Mouse (Mus musculus) yolk sac, embryonic 10.5 days (tissue): Measurements from ENCODE around the gene Cyld.
"Not testable (repeated sequence)": the region's sequence is repeated elsewhere in the genome, so short reads cannot be mapped to it uniquely, and the experiment has no call there.

Experiments
- DNase-seq: peaks from one replicate; pipeline ENCODE4 v3.0.0-alpha.2; 2017; ENCODE audit warnings: low spot score

Cyld gene

DNA sequence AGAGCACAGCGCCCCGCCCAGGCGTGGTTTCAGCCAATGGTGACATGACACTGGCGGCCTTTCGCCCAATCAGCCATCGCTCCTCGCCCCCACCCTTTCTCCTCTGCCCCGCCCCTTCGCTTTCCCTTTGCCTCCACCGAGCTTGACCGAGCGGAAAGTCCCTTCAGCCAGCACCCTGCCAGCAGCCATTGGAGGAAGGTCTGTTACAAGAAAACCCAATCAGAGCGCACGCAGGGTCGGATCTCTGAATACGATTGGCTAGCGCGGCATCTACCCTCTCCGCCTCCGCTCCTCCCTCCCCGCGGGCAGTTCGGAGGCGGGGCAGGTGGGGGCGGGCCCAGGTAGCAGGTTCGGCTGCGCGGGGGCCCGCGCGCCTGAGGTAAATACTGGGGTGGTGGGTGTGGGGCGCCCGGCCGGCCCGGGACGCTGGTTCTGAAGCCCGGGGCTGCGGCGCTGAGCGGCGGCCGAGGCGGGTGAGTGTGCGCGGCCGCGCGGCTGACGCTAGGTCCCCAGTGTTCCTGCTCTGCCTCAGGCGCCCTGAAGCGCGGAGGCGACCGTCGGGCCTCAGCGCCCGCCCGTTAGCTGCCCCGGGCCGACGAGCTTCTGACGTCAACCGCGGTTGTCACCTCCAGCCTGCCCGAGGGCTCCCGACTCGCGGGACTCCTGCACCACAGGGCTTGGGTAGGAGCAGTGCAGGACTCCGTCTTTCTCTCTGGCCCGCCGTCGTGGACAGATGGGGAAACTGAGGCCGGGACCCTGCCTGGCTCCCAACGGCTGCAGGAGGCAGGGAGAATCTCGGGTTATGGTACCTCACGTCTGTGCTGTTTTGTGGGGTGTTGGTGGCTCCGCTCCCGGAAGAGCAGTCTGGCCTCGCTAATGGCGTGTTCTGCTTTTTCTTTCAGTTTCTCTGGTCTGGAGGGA, at the start of gene Cyld:
Gene Cyld (plus strand): TSS at position 308 of the 921 bp plus-strand sequence.
- peak; percentile 99 for DNase-seq

DNA sequence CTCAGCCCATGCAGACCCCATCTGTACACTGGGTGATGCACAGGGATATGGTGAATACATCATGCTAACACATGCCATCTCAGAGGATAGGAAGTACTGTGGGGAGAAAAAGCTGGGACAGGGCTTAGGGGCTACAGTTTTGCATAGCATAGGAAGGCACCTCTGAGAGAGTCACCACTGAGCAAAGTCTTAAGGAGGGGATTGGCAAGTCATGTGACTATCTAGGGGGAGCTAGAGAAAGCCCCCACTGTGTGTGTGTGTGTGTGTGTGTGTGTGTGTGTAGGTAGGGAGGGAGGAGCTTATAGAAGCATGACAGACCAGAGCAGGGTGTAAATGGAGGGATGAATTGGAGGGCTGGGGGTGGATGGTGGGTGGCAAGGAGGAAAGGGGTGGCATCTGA, 48.5 kb upstream of the Cyld start:
- DNase-seq: no peak

DNA sequence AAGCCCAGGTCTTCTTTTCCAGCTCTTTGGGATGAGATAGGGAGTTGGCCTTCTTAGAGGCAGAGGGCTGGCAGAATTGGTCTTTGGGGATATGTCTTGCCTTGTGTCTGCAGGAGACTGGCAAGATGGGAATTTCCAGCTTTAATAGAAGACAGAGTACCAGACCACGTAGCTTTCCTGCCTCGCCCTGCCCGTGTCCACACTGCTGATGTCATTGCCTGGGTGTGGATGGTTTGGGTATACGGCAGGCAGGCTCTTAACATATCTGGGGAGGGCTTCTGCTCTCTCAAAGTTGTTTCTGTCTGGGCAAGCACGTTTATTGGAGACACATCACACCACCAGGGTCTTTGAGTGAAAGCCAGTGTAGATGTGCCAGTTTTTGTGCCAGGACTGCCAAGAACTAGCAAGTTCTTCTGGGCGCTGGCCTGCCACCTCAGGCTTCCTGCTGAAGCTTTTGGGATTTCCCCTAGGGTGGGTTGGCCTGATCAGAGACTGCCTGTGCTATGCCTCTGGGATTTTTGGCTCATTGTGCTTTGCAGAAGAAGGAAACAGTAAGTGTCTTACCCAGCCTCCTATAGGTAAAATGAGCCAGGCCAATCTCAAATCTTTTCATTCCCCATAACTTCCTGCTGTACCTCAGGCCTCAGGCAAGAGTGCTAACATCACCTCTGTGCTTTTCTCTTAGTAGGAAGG, 46.7 kb upstream of the Cyld start:
- no peak for DNase-seq

DNA sequence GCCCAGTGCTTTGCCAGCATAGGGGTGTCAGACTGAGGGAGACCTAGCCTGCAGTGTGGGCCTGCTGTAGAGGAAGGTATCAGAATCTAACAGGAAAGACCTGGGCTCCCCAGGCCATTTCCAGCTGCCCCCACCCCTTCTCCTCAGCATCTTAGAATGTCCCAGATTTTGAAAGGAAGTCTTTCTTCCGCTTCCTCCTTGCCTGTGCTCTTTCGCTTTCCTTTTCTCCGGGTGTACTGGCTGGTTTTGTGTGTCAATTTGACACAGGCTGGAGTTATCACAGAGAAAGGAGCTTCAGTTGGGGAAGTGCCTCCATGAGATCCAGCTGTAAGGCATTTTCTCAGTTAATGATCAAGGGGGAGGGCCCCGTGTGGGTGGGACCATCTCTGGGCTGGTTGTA, 45.7 kb upstream of the Cyld start:
- not testable (repeated sequence) for DNase-seq

DNA sequence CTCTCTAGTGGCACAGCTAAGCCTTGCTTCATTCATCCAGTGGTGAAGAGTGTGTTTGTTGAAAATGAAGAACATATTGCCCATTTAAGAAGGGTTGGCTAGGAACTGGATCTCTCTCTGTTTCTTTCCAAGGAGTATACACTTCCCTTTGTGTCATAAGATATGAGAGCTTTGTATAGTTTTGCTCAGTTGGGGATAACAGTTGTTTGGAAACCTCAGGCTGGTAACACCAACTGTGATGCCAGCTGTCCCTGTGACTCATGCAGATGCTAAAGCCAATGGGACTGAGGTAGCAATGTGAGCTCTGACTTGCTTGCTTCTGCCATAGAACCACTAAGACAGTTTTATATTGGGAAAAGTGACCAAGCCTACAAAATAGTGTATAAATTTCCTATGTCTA, 41.5 kb upstream of the Cyld start:
- no peak for DNase-seq

DNA sequence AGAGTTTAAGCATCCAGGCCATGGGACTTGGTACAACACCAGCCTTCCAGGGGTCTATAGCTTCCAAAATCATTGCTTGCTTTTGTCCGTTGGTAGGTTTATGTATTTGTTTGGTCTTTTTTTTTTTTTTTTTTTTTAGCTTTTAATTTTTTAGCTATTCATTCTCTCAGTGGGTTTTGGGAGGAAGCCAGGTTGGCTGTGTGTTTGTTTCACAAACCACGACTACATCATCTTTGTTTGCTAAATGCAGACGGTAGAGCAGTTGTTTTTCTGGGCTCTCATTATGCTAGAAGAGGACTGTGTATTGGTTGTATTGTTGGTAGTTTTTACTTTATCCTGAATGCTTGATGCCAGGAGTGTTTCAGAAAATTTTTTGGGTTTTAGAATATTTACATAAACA, 37.0 kb upstream of the Cyld start:
- DNase-seq: no peak

DNA sequence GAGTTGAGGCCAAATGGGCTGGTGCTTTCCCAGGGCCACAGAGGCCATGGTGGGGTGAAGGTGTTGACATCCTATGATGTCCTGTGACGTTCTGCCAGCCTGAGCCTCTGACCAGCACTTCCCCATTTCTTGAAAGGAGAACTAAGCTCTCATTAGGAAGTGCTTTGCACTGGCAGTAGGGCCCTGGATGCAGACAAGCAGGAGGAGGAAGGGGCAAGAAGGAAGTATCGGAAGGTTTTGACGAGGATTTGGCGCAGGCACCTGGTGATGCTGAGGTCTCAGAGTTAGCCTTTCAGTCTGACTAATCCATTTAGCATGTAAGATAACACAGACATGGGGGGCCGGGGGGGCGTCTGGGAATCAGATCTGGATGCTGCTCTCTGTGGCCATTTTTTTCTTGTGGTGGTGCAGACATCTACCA, 34.4 kb upstream of the Cyld start:
- no peak for DNase-seq

DNA sequence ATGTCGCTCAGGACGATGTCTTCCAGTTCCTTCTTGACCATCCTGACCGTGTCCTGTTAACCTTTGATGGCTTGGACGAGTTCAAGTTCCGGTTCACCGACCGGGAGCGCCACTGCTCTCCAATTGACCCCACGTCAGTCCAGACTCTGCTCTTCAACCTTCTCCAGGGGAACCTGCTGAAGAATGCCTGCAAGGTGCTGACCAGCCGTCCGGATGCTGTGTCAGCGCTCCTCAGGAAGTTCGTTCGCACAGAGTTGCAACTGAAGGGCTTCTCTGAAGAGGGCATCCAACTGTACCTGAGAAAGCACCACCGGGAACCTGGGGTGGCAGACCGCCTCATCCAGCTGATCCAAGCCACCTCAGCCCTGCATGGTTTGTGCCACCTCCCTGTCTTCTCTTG, 32.7 kb upstream of the Cyld start:
- no peak for DNase-seq

DNA sequence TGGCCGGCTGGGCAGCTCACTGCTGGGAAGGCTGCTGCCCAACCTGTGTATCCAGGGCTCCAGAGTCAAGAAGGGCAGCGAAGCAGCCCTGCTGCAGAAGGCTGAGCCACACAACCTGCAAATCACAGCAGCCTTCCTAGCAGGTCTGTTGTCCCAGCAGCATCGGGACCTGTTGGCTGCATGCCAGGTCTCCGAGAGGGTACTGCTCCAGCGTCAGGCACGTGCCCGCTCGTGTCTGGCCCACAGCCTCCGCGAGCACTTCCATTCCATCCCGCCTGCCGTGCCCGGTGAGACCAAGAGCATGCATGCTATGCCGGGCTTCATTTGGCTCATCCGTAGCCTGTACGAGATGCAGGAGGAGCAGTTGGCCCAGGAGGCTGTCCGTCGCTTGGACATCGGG, 31.9 kb upstream of the Cyld start:
- DNase-seq: no peak

DNA sequence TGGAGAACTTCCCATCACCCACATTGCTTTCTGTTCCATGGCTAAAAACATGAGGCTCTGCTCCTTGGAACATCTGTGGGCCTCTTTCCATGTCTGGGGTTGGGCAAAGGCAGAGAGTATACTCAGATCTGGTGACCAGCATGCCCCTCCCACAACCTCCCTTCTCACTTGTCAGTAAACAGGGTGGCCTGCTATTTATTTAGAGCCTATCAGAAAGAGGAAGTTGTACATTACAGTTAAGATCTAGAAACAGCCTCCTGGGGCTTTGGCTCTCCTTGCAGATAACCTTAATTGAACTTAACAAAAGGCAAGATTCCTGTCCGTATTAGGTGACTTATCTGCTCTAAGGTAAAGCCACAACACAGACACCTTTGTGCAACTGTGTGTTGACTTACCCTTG, 30.4 kb upstream of the Cyld start:
- no peak for DNase-seq

DNA sequence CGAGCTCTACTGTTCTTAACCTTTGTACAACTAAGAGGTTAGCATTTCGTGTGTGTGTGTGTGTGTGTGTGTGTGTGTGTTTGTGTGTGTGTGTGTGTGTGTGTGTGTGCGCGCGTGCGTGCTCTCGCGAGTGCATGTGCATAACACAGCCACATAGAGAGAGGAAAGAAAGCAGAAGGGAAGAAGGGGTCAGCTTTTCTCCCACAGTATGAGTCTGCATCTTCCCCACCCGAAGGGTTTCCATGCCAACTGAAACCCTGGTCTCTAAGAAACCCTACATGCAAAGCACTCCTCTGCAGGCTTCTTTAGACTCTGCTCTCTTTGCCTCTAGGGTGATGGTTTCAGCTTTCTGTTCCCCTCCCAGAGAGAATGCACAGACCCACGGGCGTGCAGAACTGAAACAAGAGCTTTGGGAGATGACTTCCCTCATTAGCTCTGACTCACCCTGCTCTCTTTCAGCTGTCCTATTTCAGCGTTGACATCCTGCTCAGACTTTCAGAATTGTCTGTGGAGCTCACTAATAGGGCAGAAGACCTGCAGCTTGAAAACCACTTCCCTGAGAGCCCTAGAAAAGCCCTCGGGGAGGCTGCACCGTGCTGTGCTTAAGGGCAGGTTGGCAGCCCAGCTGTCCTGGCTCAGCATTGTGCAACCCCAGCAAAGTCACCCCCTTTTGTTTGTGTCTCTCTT, 28.3 kb upstream of the Cyld start:
- no peak for DNase-seq

DNA sequence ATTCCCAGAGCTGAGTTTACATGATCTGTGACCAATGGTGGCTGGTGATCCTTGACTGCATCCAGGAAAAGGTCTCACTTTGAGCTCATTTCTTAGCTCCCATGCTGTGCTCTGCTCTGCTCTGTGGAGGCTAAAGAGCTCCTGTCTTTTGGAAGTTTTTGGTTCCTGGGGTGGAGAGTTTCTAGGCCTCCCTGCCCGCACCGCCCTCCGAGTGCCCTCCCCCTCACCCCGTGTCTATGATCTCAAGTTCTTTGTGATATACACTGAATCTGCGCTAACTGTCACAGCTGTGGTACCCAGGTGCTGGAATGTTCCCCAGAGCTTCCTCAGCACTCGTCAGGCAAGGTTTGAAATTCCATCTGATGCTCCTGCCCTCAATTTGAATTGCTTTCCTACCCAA, 26.0 kb upstream of the Cyld start:
- no peak for DNase-seq

DNA sequence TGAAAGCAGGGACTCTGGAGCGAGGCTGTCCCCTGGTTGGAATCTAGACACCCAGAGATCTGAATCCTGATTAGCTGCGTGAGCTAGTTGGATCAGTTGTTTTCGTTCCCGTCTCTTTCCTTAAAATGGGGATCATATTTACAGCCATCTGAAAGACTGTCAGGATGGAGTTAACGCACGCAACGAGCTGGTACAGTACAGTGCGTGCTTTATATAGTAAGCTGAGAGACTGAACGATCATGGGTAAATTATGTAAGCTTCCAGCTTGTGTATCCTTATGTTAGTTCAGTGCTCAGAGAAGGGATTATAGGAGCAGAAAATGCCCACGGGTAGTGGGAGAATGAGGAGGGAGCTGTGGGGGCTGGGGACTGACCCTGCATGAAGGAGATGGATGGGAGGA, 25.3 kb upstream of the Cyld start:
- no peak for DNase-seq

DNA sequence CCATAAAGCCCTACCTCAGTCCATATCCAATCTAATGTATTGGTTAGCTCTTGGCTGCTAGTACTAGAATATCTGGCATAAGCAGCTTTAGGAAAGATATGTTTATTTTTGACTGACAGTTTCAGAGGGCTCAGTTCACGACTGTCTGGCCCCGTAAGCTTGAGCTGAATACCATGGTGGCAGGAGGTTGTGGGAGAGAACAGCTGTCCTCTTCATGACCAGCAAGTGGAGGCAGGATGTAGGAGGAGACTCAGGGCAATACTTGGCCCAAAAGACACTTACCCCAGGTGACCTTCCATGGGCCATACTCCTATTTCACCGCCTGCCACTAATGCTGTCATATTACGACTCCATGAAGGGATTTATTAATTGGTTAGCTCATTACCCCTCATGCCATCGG, 23.0 kb upstream of the Cyld start:
- no peak for DNase-seq

DNA sequence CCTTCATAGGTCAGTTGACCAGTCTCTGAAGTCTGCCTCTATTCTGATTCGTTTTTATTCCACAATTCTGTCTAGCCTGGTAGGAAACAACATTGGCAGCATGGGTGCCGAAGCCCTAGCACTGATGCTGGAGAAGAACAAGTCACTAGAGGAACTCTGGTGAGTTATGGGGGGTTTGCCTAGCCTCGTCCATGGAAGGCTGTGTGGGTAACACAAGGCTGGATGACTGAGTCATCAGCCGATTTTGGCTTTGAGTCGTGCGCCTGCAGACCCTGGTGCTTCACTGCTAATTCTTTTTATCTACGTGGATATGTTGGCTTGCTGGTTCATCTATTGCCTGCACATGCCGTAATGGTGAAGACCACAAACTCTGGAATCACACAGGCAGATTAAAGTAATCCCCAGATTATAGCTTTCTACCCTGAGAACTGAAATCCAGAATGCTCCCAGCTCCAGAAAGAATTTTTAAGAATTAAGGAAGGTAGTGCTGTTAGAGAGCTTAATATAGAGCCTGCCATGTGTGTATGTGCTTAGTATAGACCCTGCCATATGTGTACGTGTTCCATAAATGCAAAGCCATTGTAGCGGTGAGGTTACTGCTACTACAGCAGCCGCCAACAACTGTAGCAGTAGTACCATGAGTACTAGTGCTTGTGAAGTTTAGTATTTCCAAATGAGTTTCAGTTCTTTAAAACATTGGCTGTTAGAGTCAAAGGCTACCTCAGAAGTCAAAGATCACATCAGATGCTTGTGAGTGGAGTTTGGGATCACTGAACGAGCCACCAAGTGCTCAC, 21.3 kb upstream of the Cyld start:
- DNase-seq: no peak

DNA sequence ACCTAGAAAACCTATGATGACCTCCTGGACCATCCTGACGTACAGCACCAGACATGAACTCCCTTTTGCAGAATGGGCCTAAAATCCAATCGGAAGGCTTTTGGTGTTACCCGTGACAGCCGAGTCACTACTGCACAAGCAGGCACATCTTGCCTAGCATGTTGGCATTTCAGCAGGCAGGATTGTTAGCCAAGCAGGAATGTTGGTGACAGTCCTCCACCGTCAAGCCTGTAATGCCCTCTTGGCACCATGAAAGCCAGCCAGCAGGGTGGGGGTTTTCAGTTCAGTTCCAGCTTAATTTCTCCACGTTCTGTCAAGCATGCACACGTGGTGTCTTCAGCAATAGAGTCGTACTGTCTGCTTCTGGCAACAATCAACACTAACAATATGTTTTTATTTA, 19.8 kb upstream of the Cyld start:
- DNase-seq: no peak

DNA sequence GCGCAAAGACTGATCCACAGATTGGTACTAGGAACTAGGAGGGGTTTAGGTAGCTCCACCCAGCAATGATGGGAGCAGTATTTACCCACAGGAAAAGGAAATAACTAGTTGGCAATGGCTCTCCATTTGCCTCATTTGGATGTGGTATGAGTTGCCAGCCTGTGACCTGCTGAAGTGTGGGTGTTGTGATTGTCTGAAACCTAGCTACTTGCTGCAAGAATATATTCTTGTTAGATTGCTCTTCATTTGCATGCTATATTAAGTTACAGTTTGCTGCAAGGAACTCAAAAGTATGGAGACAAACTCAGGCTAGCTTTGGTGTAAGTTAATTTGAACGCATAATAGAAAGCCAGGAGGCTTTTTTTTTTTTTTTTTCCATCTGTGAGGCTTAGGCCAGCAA, 16.3 kb upstream of the Cyld start:
- DNase-seq: no peak

DNA sequence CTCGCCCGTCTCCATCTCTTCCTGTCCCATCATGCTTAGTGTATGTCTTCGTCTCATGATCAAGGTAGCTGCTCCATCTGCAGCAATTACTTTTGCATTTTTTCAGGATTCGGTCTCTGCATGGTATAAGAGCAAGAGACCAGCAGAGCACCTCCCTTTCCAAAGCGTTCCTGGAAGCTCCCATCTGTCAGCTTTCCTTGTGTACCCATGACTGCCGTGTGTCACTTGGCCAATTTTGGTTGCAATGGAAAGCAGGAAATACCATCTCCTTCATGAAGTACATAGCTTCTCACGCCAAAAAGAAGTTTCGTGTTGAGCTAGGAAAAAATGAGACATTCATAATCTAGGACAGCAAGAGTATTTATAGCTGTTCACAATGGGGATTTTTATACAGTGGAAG, 15.8 kb upstream of the Cyld start:
- no peak for DNase-seq

DNA sequence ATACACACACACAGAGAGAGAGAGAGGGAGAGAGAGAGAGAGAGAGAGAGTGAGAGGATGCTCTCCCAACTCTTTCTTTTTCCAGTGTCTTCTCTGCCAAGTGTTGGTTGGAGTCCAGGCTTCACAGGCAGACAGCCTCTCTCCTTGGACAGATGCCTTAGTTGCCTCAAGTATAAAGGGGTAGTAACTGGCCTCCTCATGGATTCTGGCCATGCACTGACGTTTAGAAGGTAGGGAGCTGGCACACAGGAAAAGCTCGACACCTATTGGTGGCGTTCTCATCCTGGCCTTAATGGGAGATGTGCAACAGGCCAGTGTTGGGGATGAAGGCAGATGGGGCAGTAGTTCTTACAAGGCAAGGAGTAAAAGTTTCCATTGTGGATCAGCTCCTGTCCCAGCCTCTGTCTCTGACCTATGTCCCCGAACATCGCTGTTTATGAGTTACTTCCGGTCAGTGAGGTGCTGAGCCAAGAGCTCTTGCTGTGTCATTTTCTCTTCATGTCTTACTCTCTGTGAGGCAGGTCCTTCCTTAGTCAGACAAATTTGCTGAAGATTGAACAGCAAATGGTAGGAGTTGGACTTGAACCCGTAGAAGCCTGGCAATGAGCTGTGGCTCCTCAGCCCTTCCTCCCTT, 13.1 kb upstream of the Cyld start:
- DNase-seq: no peak

DNA sequence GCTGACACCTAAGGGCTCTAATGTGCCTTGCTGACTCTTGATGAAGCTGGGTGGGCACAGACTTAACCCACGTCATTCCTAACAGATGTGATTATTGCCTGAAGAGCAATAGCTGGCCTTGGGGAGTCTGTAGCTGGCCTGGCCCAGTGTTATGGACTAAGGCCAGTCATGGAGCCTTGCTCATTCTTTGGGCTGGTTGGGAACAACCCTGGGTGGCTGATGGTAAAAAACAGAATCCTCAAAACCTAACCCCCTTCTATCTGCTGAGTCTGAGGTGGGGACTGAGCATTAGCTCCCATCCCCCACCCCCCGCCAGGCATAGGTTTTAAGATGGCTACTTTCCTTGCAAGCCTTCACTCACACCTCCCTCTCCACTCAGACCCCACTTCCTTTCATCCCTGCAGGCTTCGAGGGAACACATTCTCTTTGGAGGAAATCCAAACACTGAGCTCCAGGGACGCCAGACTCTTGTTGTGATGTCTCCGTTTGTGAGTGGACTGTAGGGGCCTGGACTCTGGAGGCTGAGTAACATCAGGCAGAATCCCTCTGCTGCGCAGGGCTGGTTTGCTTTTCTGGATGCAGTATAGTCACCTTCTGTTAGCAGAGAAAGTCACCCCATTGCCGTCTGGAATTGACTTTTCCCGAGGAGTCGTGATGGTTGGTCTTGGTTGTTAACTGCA, 10.5 kb upstream of the Cyld start:
- DNase-seq: no peak

DNA sequence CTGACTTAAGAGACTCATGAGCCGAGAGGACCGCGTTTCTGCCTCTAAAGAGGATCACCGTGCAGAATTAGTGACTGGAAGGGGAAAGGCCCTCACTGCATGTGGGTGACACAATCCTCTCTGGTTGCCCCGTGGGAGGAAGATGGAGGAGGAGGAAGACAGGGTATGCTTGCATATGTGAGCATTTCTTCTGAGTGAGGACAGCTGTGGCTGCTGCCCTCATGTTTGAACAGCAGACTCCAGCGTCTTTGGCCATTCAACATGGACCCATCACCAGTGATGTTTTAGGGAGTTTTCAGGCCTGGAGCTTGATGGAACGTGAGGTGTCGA, 10.0 kb upstream of the Cyld start:
- DNase-seq: no peak
